Mouse (Mus musculus): Measurements from ENCODE around the gene Cav1. TPM values are rescaled to one million over a fixed set of nuclear protein-coding genes. Genes with fewer than 3 reads are reported as not detected.

Gene Cav1
- total RNA-seq, 2 experiments from 2014 or later: 82.9 to 125 TPM

DNA sequence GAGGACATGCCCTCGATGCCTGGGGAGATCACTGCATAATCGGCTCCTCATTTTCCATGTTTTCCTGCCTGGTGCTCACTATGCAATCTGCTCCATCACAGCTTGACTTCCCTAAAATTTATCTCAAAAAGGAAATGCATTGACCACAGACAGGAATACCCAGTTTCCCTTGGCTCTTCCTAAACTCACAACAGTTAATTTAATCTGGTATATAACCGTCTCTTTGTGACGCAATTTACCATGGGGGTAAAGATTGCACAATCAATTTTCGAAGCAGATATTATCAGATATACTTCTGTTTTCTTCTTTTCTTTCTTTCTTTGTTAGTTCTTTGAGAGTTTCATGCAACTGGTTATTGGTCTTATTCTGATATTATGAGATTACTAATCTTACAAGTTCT, 79.4 kb downstream of the Cav1 start:
- intact Hi-C loops (cut with DNase I): no loop called here
- TF ChIP-seq CTCF (IDR thresholded peaks at IDR 0.05): no peak

DNA sequence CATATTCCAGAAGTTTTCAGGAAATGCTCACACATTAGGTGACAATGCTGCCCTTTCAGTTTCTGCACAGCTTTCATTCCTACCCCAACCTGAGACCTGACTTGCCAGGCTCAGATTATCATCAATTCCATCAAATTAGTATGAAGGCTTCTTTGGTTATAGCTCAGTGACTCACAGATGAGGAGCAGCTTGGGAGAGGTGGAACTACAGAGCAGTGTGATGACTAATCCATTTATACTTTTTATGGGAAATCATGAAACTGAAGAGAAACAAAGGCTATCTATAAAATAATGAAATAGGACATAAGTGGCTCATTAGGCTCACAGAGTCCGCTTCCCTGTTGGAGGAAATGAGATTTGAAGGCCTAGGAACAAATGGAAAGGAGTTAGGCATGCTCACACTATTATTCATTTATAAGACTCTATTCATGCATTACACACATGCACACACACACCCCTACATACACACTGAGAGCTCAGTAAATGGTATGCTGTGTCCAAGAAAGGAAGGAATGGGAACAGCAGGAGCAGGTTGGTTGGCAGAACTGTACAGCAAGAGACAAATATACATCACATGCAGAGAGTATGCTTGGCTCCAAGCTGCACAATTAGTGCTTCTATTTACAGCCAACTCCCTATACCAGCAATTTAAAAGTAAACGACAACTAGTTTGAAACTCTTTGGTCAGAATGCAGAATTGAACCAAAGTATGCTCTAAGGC, 82.0 kb downstream of the Cav1 start:
- no peak for TF ChIP-seq CTCF (IDR thresholded peaks at IDR 0.05)

More for the DNA sequence above, 79.4 kb downstream of the Cav1 start:
- no peak overlapping the region for H3K27ac ChIP-seq
- no peak for DNase-seq
- H3K4me3 ChIP-seq: no peak overlapping the region

More for the DNA sequence above, 82.0 kb downstream of the Cav1 start:
- Histone ChIP-seq H3K27ac (no peak overlapping the region), H3K4me3 (no peak overlapping the region)
- intact Hi-C loops (cut with DNase I): no loop called here
- no peak for DNase-seq

Other genes with a start within 250 kb of the Cav1 start
- gene Tes, start 241.2 kb upstream of the Cav1 start, total RNA-seq (2021): 1 to 10 TPM in 1 of 2 experiments, under 1 TPM in 1; 0.69 to 2.6 TPM
- 10 to 100 TPM; 13.8 to 24.2 TPM for gene Cav2, start 25.1 kb upstream of the Cav1 start, total RNA-seq (2021)
- 10 to 100 TPM in 1 of 2 experiments, 1 to 10 TPM in 1; 6.9 to 10.6 TPM for gene Met, start 157.5 kb downstream of the Cav1 start, total RNA-seq (2021)

All from gastrocnemius, adult 2 months (tissue).